Mouse (Mus musculus): ENCODE measurements around the gene B4galnt1.

- no peak for TF ChIP-seq POLR2A (IDR thresholded peaks at IDR 0.05; ENCODE audit: borderline replicate concordance, control insufficient read depth, low read depth, low read length)
- TF ChIP-seq CTCF (IDR thresholded peaks at IDR 0.05; ENCODE audit: control insufficient read depth, insufficient read depth, low read length) = no peak
Observed at GRCm38 (mm10) chr10:127129431-127129830, 35.6 kb upstream of the B4galnt1 start.

Data from bone marrow, adult 2 months (tissue).